Mouse (Mus musculus) layer of hippocampus, adult 2 months (tissue): ENCODE measurements at regions not wholly inside any gene's neighbourhood (a gene's known extent, or its start where the extent isn't known, plus 50 kb on each side); places are given as distances from the start of the nearest gene placed in this dataset.

ENCODE experiments used
- DNase-seq, 2 experiments: peaks; one replicate each; pipeline ENCODE4 v3.0.0; 2022; ENCODE audit warnings: low spot score in 2 of 2
- H3K27ac ChIP-seq: fragments of 200-600 bp; 2 replicates; pipeline ENCODE4 v1.8.1; 2022
- H3K4me3 ChIP-seq: fragments of 200-600 bp; 2 replicates; pipeline ENCODE4 v1.8.1; 2022; ENCODE audit warnings: mild to moderate bottlenecking
- CTCF ChIP-seq: fragments of 200-600 bp; conservative IDR thresholded peaks from 2 replicates; pipeline ENCODE4 v1.8.1; 2022; ENCODE audit warnings: antibody characterized with exemption, mild to moderate bottlenecking, moderate library complexity

- no peak overlapping the region for H3K4me3 ChIP-seq
- TF ChIP-seq CTCF = no peak
- no peak for DNase-seq
- H3K27ac ChIP-seq = no peak overlapping the region
Measured at GRCm38 (mm10) chr9:41479854-41480749, 318.6 kb upstream of the Ubash3b start.

- Histone ChIP-seq H3K27ac (no peak overlapping the region), H3K4me3 (no peak overlapping the region)
- no peak for DNase-seq
- no peak for TF ChIP-seq CTCF
Measured at GRCm38 (mm10) chr9:41479085-41479484, 317.6 kb upstream of the Ubash3b start.

DNA sequence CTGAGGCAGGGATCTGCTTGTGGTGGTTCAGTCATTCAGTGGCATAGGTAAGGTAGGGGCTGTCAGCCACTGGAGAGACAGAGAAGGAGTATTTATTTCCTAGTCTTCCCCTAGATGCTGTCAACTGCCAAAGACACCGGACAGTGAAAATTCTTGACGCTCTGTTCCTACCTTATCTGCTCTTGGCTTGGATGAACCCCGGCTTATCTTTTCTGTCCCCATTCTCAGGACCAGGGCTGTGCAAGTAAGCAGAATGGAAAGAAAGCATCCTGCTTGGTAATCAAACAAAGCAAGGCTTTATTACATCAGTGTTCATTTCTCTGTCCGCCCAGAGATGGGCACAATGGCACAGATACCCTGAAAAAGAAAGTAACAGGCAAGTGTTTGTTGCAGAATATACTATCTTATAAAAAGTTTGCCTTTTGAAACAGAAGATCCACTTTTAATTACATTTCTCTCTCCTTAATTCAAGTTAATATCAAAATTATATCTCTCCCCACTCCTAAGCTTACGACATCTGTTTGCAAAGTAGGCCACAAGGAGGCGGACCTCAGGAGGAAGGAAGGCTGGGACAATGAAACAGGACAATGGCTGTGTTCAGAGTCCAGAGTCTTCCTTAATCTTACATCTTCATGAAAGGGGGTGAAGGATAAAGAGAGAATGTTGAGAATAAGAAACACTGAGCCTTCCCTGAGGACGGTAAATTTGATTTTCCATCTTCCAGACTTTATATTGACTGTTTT, 316.8 kb upstream of the Ubash3b start:
- Histone ChIP-seq H3K27ac (peak overlapping the region; percentile 57), H3K4me3 (no peak overlapping the region; the same call in 1 of the 2 replicates)
- TF ChIP-seq CTCF = peak; percentile 51
- no peak for DNase-seq

DNA sequence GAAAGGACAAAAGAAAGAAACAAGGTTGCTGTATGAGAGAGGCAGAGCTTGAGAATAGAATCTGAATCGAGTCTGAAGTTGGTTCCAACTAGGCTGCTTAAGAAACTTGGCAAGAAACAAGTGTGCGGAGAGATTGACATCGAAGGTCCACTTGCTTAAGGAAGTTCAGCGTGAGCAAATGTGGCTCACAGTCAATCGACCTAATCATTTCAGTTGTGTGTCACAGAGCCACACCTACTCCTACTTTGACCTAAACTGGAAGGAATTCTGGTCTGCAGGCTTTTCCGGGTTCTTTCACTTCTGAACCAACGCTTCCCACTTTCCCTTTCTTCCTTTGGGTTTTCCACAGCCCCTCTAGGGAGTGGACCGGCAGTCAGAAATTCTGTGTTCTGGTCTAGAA, 313.8 kb upstream of the Ubash3b start:
- DNase-seq = no peak
- Histone ChIP-seq H3K27ac (peak overlapping the region; percentile 95), H3K4me3 (peak overlapping the region; percentile 52)
- no peak for TF ChIP-seq CTCF

DNA sequence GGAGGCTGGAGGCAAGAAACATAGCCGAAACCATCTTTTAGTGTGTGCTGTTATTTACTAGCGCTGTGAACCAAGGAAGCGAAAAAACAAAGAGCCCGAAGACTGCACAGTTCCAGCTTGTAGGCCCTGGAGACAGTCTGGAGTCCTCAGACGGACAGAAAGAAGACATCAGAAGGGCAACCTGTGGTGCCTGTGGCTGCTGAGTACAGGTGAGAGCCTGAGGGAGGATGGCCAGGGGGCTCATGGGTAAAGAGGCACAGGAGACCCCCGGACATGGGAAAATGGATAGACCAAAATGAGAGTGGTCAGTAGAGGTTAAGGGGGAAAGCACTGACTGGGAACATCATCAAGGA, 313.4 kb upstream of the Ubash3b start:
- Histone ChIP-seq H3K27ac (peak overlapping the region; percentile 95), H3K4me3 (peak overlapping the region; percentile 52)
- TF ChIP-seq CTCF = no peak
- no peak for DNase-seq

DNA sequence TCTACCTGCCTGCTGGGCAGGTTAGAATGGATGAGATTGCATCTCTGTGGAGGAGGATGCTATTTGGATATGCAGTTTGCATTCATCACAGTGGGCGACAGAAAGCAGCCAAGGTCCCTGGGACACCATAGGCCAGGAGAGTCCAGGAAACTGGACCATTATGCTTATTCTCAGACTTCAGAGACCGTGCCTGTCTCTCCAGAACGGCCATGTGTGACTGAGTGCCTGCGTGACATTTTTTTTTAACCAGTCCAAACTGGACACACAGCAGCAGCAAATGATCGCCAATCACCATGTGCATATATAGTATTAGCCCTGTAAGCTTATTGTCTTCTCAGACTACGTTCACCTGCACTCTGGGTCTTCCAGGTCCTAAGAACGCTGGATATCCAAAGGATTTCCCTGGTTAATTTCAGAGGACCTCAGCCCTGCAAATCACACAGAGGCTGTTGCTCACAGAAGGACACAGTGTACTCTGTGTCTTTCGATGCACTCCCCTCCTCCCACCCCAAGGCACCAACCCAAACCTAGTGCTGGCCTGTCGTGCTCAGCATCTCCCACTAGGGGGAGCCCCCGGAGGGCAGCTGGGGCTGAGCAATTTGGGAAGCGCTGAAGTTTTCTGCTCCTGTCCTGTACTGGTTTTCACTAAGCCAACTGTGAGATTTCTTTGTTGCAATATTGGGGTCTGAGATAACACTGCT, 312.9 kb upstream of the Ubash3b start:
- DNase-seq = peak; percentile 90 to 97
- Histone ChIP-seq H3K27ac (peak overlapping the region; percentile 95), H3K4me3 (peak overlapping the region; percentile 52)
- TF ChIP-seq CTCF = peak; percentile 99

GRCm38 (mm10) chr9:41473506-41473905, 312.0 kb upstream of the Ubash3b start:
- H3K4me3 ChIP-seq = no peak overlapping the region
- TF ChIP-seq CTCF = no peak
- DNase-seq = no peak
- H3K27ac ChIP-seq = peak overlapping the region; percentile 95

DNA sequence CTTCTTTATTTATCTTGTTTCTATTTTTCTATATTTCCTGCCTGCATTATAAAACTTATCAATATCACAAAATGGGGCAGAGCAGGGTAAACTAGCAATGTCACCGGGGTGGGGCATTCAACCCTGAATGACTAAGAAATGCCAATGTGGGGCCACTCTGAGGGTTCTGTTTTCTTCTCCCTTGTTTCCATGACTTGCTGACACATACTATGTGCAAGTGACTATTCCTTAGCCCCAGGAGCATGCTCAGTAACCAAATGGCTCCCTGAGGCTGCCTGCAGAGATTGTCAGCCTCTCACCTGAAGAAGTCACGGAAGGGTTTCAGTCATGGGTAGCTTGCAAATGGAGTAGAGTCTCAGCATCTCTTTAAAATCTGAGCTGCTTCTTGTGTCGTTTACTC, 309.8 kb upstream of the Ubash3b start:
- Histone ChIP-seq H3K4me3 (no peak overlapping the region), H3K27ac (no peak overlapping the region)
- DNase-seq = no peak
- no peak for TF ChIP-seq CTCF

DNA sequence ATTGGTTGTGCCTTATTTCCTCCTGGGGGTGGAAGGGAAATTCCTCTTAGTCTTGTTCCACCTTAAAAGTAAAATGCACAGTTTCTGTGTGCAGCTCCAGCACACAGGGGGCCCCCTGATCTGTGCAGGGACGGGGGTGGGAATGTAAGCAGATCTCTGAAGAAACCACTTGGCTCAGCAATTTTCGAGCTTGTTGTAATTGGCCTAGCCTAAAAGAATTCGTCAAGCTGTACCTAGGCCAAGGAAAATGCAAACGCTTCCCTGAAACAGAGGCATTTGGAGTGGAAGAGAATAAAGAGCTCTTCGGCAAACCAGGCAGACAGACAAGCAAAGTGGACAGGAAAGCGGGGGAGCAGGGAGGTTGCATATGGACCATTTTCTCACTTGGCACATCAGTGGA, 308.5 kb upstream of the Ubash3b start:
- TF ChIP-seq CTCF = no peak
- Histone ChIP-seq H3K27ac (no peak overlapping the region), H3K4me3 (no peak overlapping the region)
- DNase-seq = no peak

GRCm38 (mm10) chr9:41469414-41469813, 307.9 kb upstream of the Ubash3b start:
- TF ChIP-seq CTCF = no peak
- H3K4me3 ChIP-seq = no peak overlapping the region
- no peak overlapping the region for H3K27ac ChIP-seq
- no peak for DNase-seq

DNA sequence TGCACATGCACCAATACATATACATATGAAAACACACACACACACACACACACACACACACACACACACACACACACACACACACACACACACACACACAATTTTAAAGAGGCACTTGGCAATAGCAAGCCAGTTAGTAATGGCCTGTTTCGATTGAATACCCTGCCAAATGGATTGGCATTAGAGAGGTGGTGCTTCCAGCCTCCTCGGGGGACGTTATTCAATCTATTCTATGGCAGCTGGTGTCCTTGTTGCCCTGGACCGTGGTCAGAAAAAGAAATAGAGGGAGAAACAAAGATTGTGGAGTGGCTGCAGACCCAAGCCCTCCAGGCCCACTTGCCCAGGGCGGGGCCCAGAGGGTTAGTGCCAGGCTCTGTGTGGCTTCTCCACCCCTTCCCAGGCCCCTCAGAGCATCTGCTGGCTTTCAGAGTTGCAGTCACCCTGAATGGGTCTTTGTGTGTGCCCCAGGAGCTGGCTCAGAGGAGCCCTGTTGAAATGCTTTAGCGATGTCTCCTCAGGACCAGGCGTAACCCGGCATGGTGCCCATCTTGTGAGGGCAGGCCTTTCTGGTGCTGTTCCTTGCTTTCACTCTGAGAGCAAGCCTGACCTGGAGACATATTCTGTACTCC, 302.7 kb upstream of the Ubash3b start:
- DNase-seq = peak; percentile 51 to 79
- TF ChIP-seq CTCF = no peak
- peak overlapping the region; percentile 81 for H3K27ac ChIP-seq

GRCm38 (mm10) chr9:41461742-41462141, 300.2 kb upstream of the Ubash3b start:
- peak overlapping the region; percentile 80 for H3K27ac ChIP-seq
- TF ChIP-seq CTCF = peak; percentile 98
- no peak overlapping the region for H3K4me3 ChIP-seq
- DNase-seq = peak; percentile 85 to 92

More for the DNA sequence above, 302.7 kb upstream of the Ubash3b start:
- H3K4me3 ChIP-seq = no peak overlapping the region

- H3K4me3 ChIP-seq = no peak overlapping the region
- peak overlapping the region; percentile 80; the same call in 1 of the 2 replicates for H3K27ac ChIP-seq
- no peak for DNase-seq
- no peak for TF ChIP-seq CTCF
Measured at GRCm38 (mm10) chr9:41460709-41461108, 299.2 kb upstream of the Ubash3b start.
